Mouse (Mus musculus): Measurements from ENCODE around the gene Lmln. TPM values are rescaled to one million over a fixed set of nuclear protein-coding genes. Genes with fewer than 3 reads are reported as not detected.

Lmln gene
- total and polyA plus RNA-seq, 3 experiments = 1.5 to 3.2 (median 2.6) TPM

DNA sequence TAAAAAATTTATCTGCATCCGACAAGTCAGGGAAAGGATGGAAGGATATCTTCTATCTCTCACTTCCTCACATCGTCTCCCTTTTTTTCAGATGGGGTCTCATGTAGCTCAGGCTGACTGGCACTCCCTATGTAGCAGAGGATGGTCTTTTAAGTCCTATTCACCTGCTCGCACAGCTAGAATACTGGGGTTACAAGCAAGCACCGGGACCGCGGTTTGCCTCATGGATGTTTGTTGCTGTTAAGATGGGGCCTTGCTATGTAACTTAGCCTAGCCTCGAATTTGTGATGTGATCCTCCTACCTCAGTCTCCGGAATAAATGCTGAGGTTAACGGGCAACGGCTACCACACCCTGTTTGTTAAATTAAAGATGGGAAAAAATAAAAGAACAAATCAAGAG is 6.7 kb upstream of the Lmln start:
- no peaks in the 10 kb centered on the region for H3K9me3 ChIP-seq (replicated peaks; ENCODE audit: low read length)
- dilution Hi-C loops (cut with MboI; ENCODE audit: extremely low pct_ligation_motif_present, extremely low pct_unique_long_range_greater_than_20kb, low sequenced_read_pairs) (no loop called here), in situ Hi-C loops (cut with MboI; ENCODE audit: low pct_ligation_motif_present, low pct_unique_long_range_greater_than_20kb, low sequenced_read_pairs) (no loop called here)
- peak overlapping the region; percentile 96 for H3K4me2 ChIP-seq (ENCODE audit: insufficient read depth, low read depth, poor library complexity, severe bottlenecking)
- H3K79me2 ChIP-seq (replicated peaks; ENCODE audit: control insufficient read depth, extremely low read depth, insufficient read depth, poor library complexity, severe bottlenecking) = peaks cover 34% of the 10 kb centered on the region
- peaks cover 8 to 30% of the 10 kb centered on the region in 2 experiments for H3K4me1 ChIP-seq (ENCODE audit: control insufficient read depth in 1 of 2, insufficient read depth in 2 of 2)
- no peak for DNase-seq (ENCODE audit: extremely low read depth)
- TF ChIP-seq USF1 (IDR thresholded peaks at IDR 0.05; ENCODE audit: low read depth, low read length) (no peak), MEF2A (IDR thresholded peaks at IDR 0.05; ENCODE audit: borderline replicate concordance, low read depth, low read length) (no peak), ZKSCAN1 (IDR thresholded peaks at IDR 0.05; ENCODE audit: borderline replicate concordance, low read depth, low read length) (no peak), ETS1 (conservative IDR thresholded peaks at IDR 0.05; ENCODE audit: low read depth, low read length) (no peak), ELF1 (IDR thresholded peaks at IDR 0.05; ENCODE audit: low read depth, low read length) (no peak), USF2 (conservative IDR thresholded peaks at IDR 0.05; ENCODE audit: low read depth, low read length) (no peak), IRF4 (IDR thresholded peaks at IDR 0.05; ENCODE audit: low read depth, low read length) (no peak), RCOR1 (conservative IDR thresholded peaks at IDR 0.05; ENCODE audit: low read depth, low read length) (no peak), SIN3A (IDR thresholded peaks at IDR 0.05; ENCODE audit: low read length) (no peak), E2F4 (IDR thresholded peaks at IDR 0.05; ENCODE audit: insufficient replicate concordance, low read depth, low read length) (no peak), NELFE (IDR thresholded peaks at IDR 0.05; ENCODE audit: low read depth, low read length) (no peak), POLR2AphosphoS2 (IDR thresholded peaks at IDR 0.05; ENCODE audit: low read depth, low read length) (no peak), NRF1 (IDR thresholded peaks at IDR 0.05; ENCODE audit: low read depth, low read length) (no peak), POLR2A (IDR thresholded peaks at IDR 0.05; ENCODE audit: low read depth, low read length) (no peak), TCF12 (IDR thresholded peaks at IDR 0.05; ENCODE audit: low read depth, low read length) (no peak), MAX (IDR thresholded peaks at IDR 0.05; ENCODE audit: low read length) (no peak), JUN (IDR thresholded peaks at IDR 0.05; ENCODE audit: insufficient read depth, low read depth, low read length) (no peak), SMC3 (IDR thresholded peaks at IDR 0.05; ENCODE audit: low read depth, low read length) (no peak)
- H3K36me3 ChIP-seq (replicated peaks in 1 of 2; ENCODE audit: control insufficient read depth in 1 of 2, insufficient read depth in 1 of 2, low read length in 1 of 2) = peaks cover 25 to 36% of the 10 kb centered on the region in 2 experiments
- peaks cover 6% of the 10 kb centered on the region for H3K27me3 ChIP-seq (replicated peaks)
- H3K4me3 ChIP-seq (replicated peaks in 1 of 3; ENCODE audit: low read depth in 2 of 3, low read length in 2 of 3, poor library complexity in 1 of 3) = peak overlapping the region; percentile 40 to 97 (median 46)
- H3K27ac ChIP-seq (ENCODE audit: insufficient read depth, low read depth) = no peak overlapping the region
- peak overlapping the region; percentile 42; the same call in 1 of the 2 replicates for H3K9ac ChIP-seq (ENCODE audit: insufficient read depth, low read depth)

DNA sequence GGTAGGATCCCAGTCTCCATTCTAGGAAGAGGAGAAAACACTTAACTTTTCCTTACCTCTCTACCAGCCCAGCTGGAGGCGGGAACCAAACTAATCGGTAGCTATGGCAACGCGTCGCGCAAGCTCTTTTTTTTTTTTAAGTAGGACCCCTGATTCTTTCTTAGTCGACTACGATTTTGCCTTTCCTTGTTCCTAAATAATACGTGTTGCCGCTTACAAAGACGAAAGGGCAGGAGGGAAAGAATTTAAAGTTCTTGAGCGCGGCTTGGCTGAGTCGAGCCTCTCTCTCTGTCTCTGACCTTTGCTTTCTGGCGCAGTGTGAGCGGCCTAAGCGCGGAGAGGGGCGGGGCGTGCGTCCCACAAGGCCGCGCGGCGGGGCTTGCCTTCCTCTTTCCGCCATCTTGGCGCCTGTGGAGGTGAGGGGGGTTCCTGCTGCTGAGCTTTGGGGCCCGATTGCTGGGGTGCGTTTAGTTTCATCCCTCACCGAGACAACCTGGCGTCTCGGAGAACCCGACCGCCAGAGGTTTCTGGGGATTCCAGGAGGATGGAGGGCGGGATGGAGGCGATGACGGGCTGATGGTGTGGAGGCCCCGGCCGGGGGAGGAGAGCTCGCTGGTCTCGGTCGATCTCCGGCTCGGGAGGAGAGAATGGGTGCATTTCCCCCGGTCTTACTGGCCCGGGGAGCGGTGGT is 6.1 kb upstream of the Lmln start, which contains the start of the genes Iqcg and Rpl35a:
Gene Iqcg (minus strand): TSS at position 124 of the 691 bp plus-strand sequence.
Gene Rpl35a (plus strand): TSS at position 359 of the 691 bp plus-strand sequence.
- Histone ChIP-seq H3K4me3 (replicated peaks in 1 of 3; ENCODE audit: low read depth in 2 of 3, low read length in 2 of 3, poor library complexity in 1 of 3) (peak within 1 kb of the TSS; percentile 74 to 97 (median 76)), H3K9ac (ENCODE audit: insufficient read depth, low read depth) (peak within 1 kb of the TSS; percentile 95), H3K27me3 (replicated peaks) (peaks cover 6% of the 10 kb centered on the region), H3K4me2 (ENCODE audit: insufficient read depth, low read depth, poor library complexity, severe bottlenecking) (peak within 1 kb of the TSS; percentile 96), H3K9me3 (replicated peaks; ENCODE audit: low read length) (no peaks in the 10 kb centered on the region), H3K36me3 (replicated peaks in 1 of 2; ENCODE audit: control insufficient read depth in 1 of 2, insufficient read depth in 1 of 2, low read length in 1 of 2) (peaks cover 28 to 40% of the 10 kb centered on the region in 2 experiments), H3K79me2 (replicated peaks; ENCODE audit: control insufficient read depth, extremely low read depth, insufficient read depth, poor library complexity, severe bottlenecking) (peaks cover 34% of the 10 kb centered on the region), H3K4me1 (ENCODE audit: control insufficient read depth in 1 of 2, insufficient read depth in 2 of 2) (peaks cover 8 to 35% of the 10 kb centered on the region in 2 experiments), H3K27ac (ENCODE audit: insufficient read depth, low read depth) (peak within 1 kb of the TSS; percentile 38; the same call in 1 of the 2 replicates)
- dilution Hi-C loops (cut with MboI; ENCODE audit: extremely low pct_ligation_motif_present, extremely low pct_unique_long_range_greater_than_20kb, low sequenced_read_pairs) (no loop called here), in situ Hi-C loops (cut with MboI; ENCODE audit: low pct_ligation_motif_present, low pct_unique_long_range_greater_than_20kb, low sequenced_read_pairs) (no loop called here)
- peak; percentile 92 for DNase-seq (ENCODE audit: extremely low read depth)
- no peak for TF ChIP-seq RAD21 (IDR thresholded peaks at IDR 0.05; ENCODE audit: low read depth, low read length)
- peak; percentile 98 for TF ChIP-seq POLR2A (IDR thresholded peaks at IDR 0.05; ENCODE audit: low read depth, low read length)
- peak; percentile 83 for TF ChIP-seq MEF2A (IDR thresholded peaks at IDR 0.05; ENCODE audit: borderline replicate concordance, low read depth, low read length)
- TF ChIP-seq E2F4 (IDR thresholded peaks at IDR 0.05; ENCODE audit: insufficient replicate concordance, low read depth, low read length) = peak; percentile 92; the same call in 1 of the 2 replicates
- no peak; the same call in 1 of the 2 replicates for TF ChIP-seq GABPA (IDR thresholded peaks at IDR 0.05; ENCODE audit: insufficient replicate concordance, low read depth, low read length)
- no peak for TF ChIP-seq JUN (IDR thresholded peaks at IDR 0.05; ENCODE audit: insufficient read depth, low read depth, low read length)
- TF ChIP-seq JUND (conservative IDR thresholded peaks at IDR 0.05; ENCODE audit: low read depth, low read length) = no peak
- TF ChIP-seq ZNF384 (IDR thresholded peaks at IDR 0.05; ENCODE audit: low read depth, low read length) = peak; percentile 99
- TF ChIP-seq ETS1 (conservative IDR thresholded peaks at IDR 0.05; ENCODE audit: low read depth, low read length) = no peak
- no peak for TF ChIP-seq ZKSCAN1 (IDR thresholded peaks at IDR 0.05; ENCODE audit: borderline replicate concordance, low read depth, low read length)
- TF ChIP-seq POLR2AphosphoS2 (IDR thresholded peaks at IDR 0.05; ENCODE audit: low read depth, low read length) = peak; percentile 69; the same call in 1 of the 2 replicates
- no peak for TF ChIP-seq CHD2 (IDR thresholded peaks at IDR 0.05; ENCODE audit: low read length)
- TF ChIP-seq NRF1 (IDR thresholded peaks at IDR 0.05; ENCODE audit: low read depth, low read length) = peak; percentile 71
- 0 out of 2 replicates have a peak, but pooled peaks have one; percentile 54 for TF ChIP-seq MAZ (IDR thresholded peaks at IDR 0.05; ENCODE audit: low read depth, low read length)
- TF ChIP-seq USF1 (IDR thresholded peaks at IDR 0.05; ENCODE audit: low read depth, low read length) = no peak
- peak; percentile 87 for TF ChIP-seq ELF1 (IDR thresholded peaks at IDR 0.05; ENCODE audit: low read depth, low read length)
- TF ChIP-seq PAX5 (IDR thresholded peaks at IDR 0.05; ENCODE audit: low read length) = no peak
- TF ChIP-seq MAX (IDR thresholded peaks at IDR 0.05; ENCODE audit: low read length) = peak; percentile 100
- TF ChIP-seq CTCF (conservative IDR thresholded peaks at IDR 0.05 in 1 of 2, IDR thresholded peaks at IDR 0.05 in 1 of 2; ENCODE audit: low read depth in 2 of 2, low read length in 2 of 2) = peak in 1 of 2 experiments; percentile 41; a peak in 1 of 4 replicates
- peak; percentile 65; the same call in 1 of the 2 replicates for TF ChIP-seq UBTF (IDR thresholded peaks at IDR 0.05; ENCODE audit: low read depth, low read length)
- TF ChIP-seq KAT2A (IDR thresholded peaks at IDR 0.05; ENCODE audit: insufficient replicate concordance, low read length) = peak; percentile 93; the same call in 1 of the 2 replicates
